Mouse (Mus musculus) neural tube, embryonic 13.5 days (tissue): ENCODE measurements around the gene Rasl10b. TPM values are rescaled to one million over a fixed set of nuclear protein-coding genes. Genes with fewer than 3 reads are reported as not detected.

Experiments used
- ATAC-seq: fragments of 200-750 bp; cut with Nextera tagmentation; 2 replicates; pipeline ENCODE4 v1.8.0; 2017; ENCODE audit warnings: low read depth, mild to moderate bottlenecking, moderate TSS enrichment, moderate library complexity
- H3K27ac ChIP-seq: fragments of 300-500 bp; sonication (generic); replicated peaks from 2 replicates; pipeline ENCODE4 v1.5.1; 2015; ENCODE audit warnings: moderate library complexity, mild to moderate bottlenecking, inconsistent platforms
- H3K27me3 ChIP-seq: fragments of 300-500 bp; sonication (generic); 2 replicates; pipeline ENCODE4 v1.6.1; 2015; ENCODE audit warnings: mild to moderate bottlenecking, inconsistent platforms
- H3K36me3 ChIP-seq: fragments of 300-500 bp; sonication (generic); 2 replicates; pipeline ENCODE4 v1.6.1; 2015; ENCODE audit warnings: mild to moderate bottlenecking, inconsistent platforms
- H3K4me1 ChIP-seq: fragments of 300-500 bp; sonication (generic); replicated peaks from 2 replicates; pipeline ENCODE4 v1.6.1; 2015; ENCODE audit warnings: inconsistent platforms
- H3K4me2 ChIP-seq: fragments of 300-500 bp; sonication (generic); 2 replicates; pipeline ENCODE4 v1.6.1; 2015; ENCODE audit warnings: inconsistent platforms, mild to moderate bottlenecking, moderate library complexity
- H3K4me3 ChIP-seq: fragments of 300-500 bp; sonication (generic); 2 replicates; pipeline ENCODE4 v1.5.1; 2015; ENCODE audit warnings: mild to moderate bottlenecking, inconsistent platforms
- H3K9ac ChIP-seq: fragments of 300-500 bp; sonication (generic); 2 replicates; pipeline ENCODE4 v1.6.1; 2015; ENCODE audit warnings: moderate library complexity, mild to moderate bottlenecking, inconsistent platforms
- H3K9me3 ChIP-seq: fragments of 300-500 bp; sonication (generic); 2 replicates; pipeline ENCODE4 v1.6.1; 2016; ENCODE audit warnings: inconsistent platforms
- WGBS: fragments of 180-500 bp; shearing (Covaris S2); methylation state at CpG from one replicate; pipeline ENCODE4 v1.1.7; 2015; 5-methylcytosine and 5-hydroxymethylcytosine counted together
- polyA plus RNA-seq: library from polyadenylated mRNA; unstranded; fragments of >200 nt; fragmentation: Nextera tagmentation; extraction: Ambion mirVana; gene quantifications from 2 replicates; pipeline ENCODE4 v1.2.1, GENCODE M21; 2015

The Rasl10b gene
- polyA plus RNA-seq, 1 experiment from 2014 or later: 24.2 TPM

- 46% methylated on average over 8 of the region's 8 CpGs for WGBS
- H3K27ac ChIP-seq: no peak overlapping the region
- ATAC-seq: no peak
Measured at GRCm38 (mm10) chr11:83408242-83408641, 695 bp upstream of the Rasl10b start.

GRCm38 (mm10) chr11:83409792-83410291, 905 bp downstream of the Rasl10b start:
- H3K4me2 ChIP-seq: peak overlapping the region; percentile 84
- peak; percentile 44; the same call in 1 of the 2 replicates for ATAC-seq
- H3K36me3 ChIP-seq: no peaks in the 10 kb centered on the region
- peak overlapping the region; percentile 49 for H3K27ac ChIP-seq
- peak overlapping the region; percentile 88 for H3K4me3 ChIP-seq
- no peaks in the 10 kb centered on the region for H3K9me3 ChIP-seq
- H3K27me3 ChIP-seq: peaks cover 4% of the 10 kb centered on the region; the same call in 1 of the 2 replicates
- peak overlapping the region; percentile 96 for H3K9ac ChIP-seq
- 0% methylated on average over 21 of the region's 40 CpGs for WGBS
- peaks cover 35% of the 10 kb centered on the region for H3K4me1 ChIP-seq

More at GRCm38 (mm10) chr11:83408242-83408641, 695 bp upstream of the Rasl10b start:
- Histone ChIP-seq H3K9me3 (no peaks in the 10 kb centered on the region), H3K27me3 (no peaks in the 10 kb centered on the region), H3K4me3 (no peak overlapping the region), H3K4me2 (no peak overlapping the region), H3K36me3 (peaks cover 9% of the 10 kb centered on the region), H3K9ac (no peak overlapping the region), H3K4me1 (peaks cover 30% of the 10 kb centered on the region)

GRCm38 (mm10) chr11:83410510-83410909, 1.6 kb downstream of the Rasl10b start:
- Histone ChIP-seq H3K4me1 (peaks cover 35% of the 10 kb centered on the region), H3K27me3 (peaks cover 4% of the 10 kb centered on the region; the same call in 1 of the 2 replicates), H3K4me2 (peak overlapping the region; percentile 84), H3K9ac (peak overlapping the region; percentile 96), H3K9me3 (no peaks in the 10 kb centered on the region), H3K36me3 (no peaks in the 10 kb centered on the region), H3K27ac (no peak overlapping the region), H3K4me3 (peak overlapping the region; percentile 88)
- WGBS: 16% methylated on average over 6 of the region's 6 CpGs
- no peak for ATAC-seq

GRCm38 (mm10) chr11:83417080-83417479, 8.1 kb downstream of the Rasl10b start:
- H3K27me3 ChIP-seq: peaks cover 61% of the 10 kb centered on the region
- WGBS: 16% methylated on average over 5 of the region's 5 CpGs

GRCm38 (mm10) chr11:83417708-83418107, 8.8 kb downstream of the Rasl10b start:
- Histone ChIP-seq H3K36me3 (no peaks in the 10 kb centered on the region), H3K27ac (no peak overlapping the region), H3K4me2 (no peak overlapping the region), H3K27me3 (peaks cover 65% of the 10 kb centered on the region), H3K4me1 (peaks cover 11% of the 10 kb centered on the region), H3K4me3 (no peak overlapping the region), H3K9ac (no peak overlapping the region), H3K9me3 (no peaks in the 10 kb centered on the region)
- 81% methylated on average over 7 of the region's 7 CpGs for WGBS
- no peak for ATAC-seq

More at GRCm38 (mm10) chr11:83417080-83417479, 8.1 kb downstream of the Rasl10b start:
- Histone ChIP-seq H3K4me1 (peaks cover 15% of the 10 kb centered on the region), H3K9ac (no peak overlapping the region), H3K27ac (no peak overlapping the region), H3K9me3 (no peaks in the 10 kb centered on the region), H3K4me2 (no peak overlapping the region), H3K4me3 (no peak overlapping the region), H3K36me3 (no peaks in the 10 kb centered on the region)
- ATAC-seq: no peak

GRCm38 (mm10) chr11:83418566-83418965, 9.6 kb downstream of the Rasl10b start:
- Histone ChIP-seq H3K9me3 (no peaks in the 10 kb centered on the region), H3K4me1 (peaks cover 11% of the 10 kb centered on the region), H3K4me2 (peak overlapping the region; percentile 45), H3K27me3 (peaks cover 69% of the 10 kb centered on the region), H3K4me3 (peak overlapping the region; percentile 13; the same call in 1 of the 2 replicates), H3K36me3 (no peaks in the 10 kb centered on the region), H3K9ac (no peak overlapping the region), H3K27ac (no peak overlapping the region)
- ATAC-seq: peak; percentile 44; the same call in 1 of the 2 replicates
- WGBS: 8% methylated on average over 38 of the region's 38 CpGs

- H3K27ac ChIP-seq: no peak overlapping the region
- H3K9me3 ChIP-seq: no peaks in the 10 kb centered on the region
- WGBS: 36% methylated on average over 4 of the region's 4 CpGs
- no peak for ATAC-seq
- no peak overlapping the region for H3K4me2 ChIP-seq
- peaks cover 7% of the 10 kb centered on the region for H3K4me1 ChIP-seq
- no peak overlapping the region for H3K4me3 ChIP-seq
- H3K27me3 ChIP-seq: peaks cover 68% of the 10 kb centered on the region
- no peaks in the 10 kb centered on the region for H3K36me3 ChIP-seq
- H3K9ac ChIP-seq: no peak overlapping the region
Measured at GRCm38 (mm10) chr11:83420338-83420737, 11.4 kb downstream of the Rasl10b start.

GRCm38 (mm10) chr11:83421305-83421704, 12.4 kb downstream of the Rasl10b start:
- H3K4me2 ChIP-seq: no peak overlapping the region
- no peak overlapping the region for H3K27ac ChIP-seq
- H3K4me3 ChIP-seq: no peak overlapping the region
- H3K9me3 ChIP-seq: no peaks in the 10 kb centered on the region
- ATAC-seq: no peak
- peaks cover 76% of the 10 kb centered on the region for H3K27me3 ChIP-seq
- H3K4me1 ChIP-seq: peaks cover 7% of the 10 kb centered on the region
- 5% methylated on average over 9 of the region's 9 CpGs for WGBS
- H3K9ac ChIP-seq: no peak overlapping the region
- no peaks in the 10 kb centered on the region for H3K36me3 ChIP-seq

- no peak overlapping the region for H3K9ac ChIP-seq
- no peaks in the 10 kb centered on the region for H3K4me1 ChIP-seq
- no peak overlapping the region for H3K4me3 ChIP-seq
- no peak overlapping the region for H3K27ac ChIP-seq
- H3K27me3 ChIP-seq: peaks cover 77% of the 10 kb centered on the region
- H3K36me3 ChIP-seq: no peaks in the 10 kb centered on the region
- 6% methylated on average over 8 of the region's 8 CpGs for WGBS
- no peaks in the 10 kb centered on the region for H3K9me3 ChIP-seq
- no peak overlapping the region for H3K4me2 ChIP-seq
- ATAC-seq: peak; percentile 49; the same call in 1 of the 2 replicates
Measured at GRCm38 (mm10) chr11:83424681-83425080, 15.7 kb downstream of the Rasl10b start.

- Histone ChIP-seq H3K27me3 (peaks cover 59% of the 10 kb centered on the region), H3K36me3 (no peaks in the 10 kb centered on the region), H3K27ac (no peak overlapping the region), H3K9me3 (no peaks in the 10 kb centered on the region), H3K4me1 (no peaks in the 10 kb centered on the region), H3K4me2 (peak overlapping the region; percentile 30), H3K9ac (no peak overlapping the region), H3K4me3 (0 out of 2 replicates have a peak overlapping the region, but pooled peaks have one; percentile 5)
- ATAC-seq: no peak
- WGBS: 36% methylated on average over 17 of the region's 17 CpGs
Measured at GRCm38 (mm10) chr11:83426964-83427363, 18.0 kb downstream of the Rasl10b start.

- no peak for ATAC-seq
- 65% methylated on average over 5 of the region's 5 CpGs for WGBS
- no peak within 1 kb of the TSS for H3K4me2 ChIP-seq
Measured at GRCm38 (mm10) chr11:83429355-83429754, 20.4 kb downstream of the Rasl10b start, which contains the start of gene Gas2l2. TSS of gene Gas2l2 (minus strand) at chr11:83429455.

GRCm38 (mm10) chr11:83432533-83432932, 23.6 kb downstream of the Rasl10b start:
- H3K9me3 ChIP-seq: no peaks in the 10 kb centered on the region
- no peak overlapping the region for H3K4me2 ChIP-seq
- H3K4me3 ChIP-seq: no peak overlapping the region
- no peak overlapping the region for H3K9ac ChIP-seq
- H3K36me3 ChIP-seq: no peaks in the 10 kb centered on the region
- 67% methylated on average over 2 of the region's 2 CpGs for WGBS
- H3K4me1 ChIP-seq: no peaks in the 10 kb centered on the region
- H3K27ac ChIP-seq: no peak overlapping the region
- H3K27me3 ChIP-seq: peaks cover 26% of the 10 kb centered on the region
- no peak for ATAC-seq

More at GRCm38 (mm10) chr11:83429355-83429754, 20.4 kb downstream of the Rasl10b start, which contains the start of gene Gas2l2:
- Histone ChIP-seq H3K9ac (no peak within 1 kb of the TSS), H3K27ac (no peak within 1 kb of the TSS), H3K9me3 (no peaks in the 10 kb centered on the region), H3K36me3 (no peaks in the 10 kb centered on the region), H3K4me3 (no peak within 1 kb of the TSS), H3K4me1 (no peaks in the 10 kb centered on the region), H3K27me3 (peaks cover 46% of the 10 kb centered on the region)

- WGBS: 86% methylated on average over 1 of the region's 1 CpGs
- Histone ChIP-seq H3K27ac (no peak within 1 kb of the TSS), H3K9me3 (no peaks in the 10 kb centered on the region), H3K36me3 (no peaks in the 10 kb centered on the region), H3K4me3 (no peak within 1 kb of the TSS), H3K4me1 (peaks cover 7% of the 10 kb centered on the region), H3K9ac (no peak within 1 kb of the TSS), H3K4me2 (no peak within 1 kb of the TSS), H3K27me3 (peaks cover 27% of the 10 kb centered on the region)
- no peak for ATAC-seq
Measured at GRCm38 (mm10) chr11:83437377-83437776, 28.4 kb downstream of the Rasl10b start, which contains the start of gene 1700020L24Rik. TSS of gene 1700020L24Rik (plus strand) at chr11:83437677.
